Mouse (Mus musculus): ENCODE data around the gene Cwc27.

Cwc27 gene

GRCm38 (mm10) chr13:104763193-104763592 is 53.7 kb downstream of the Cwc27 start:
- DNase-seq: no peak

GRCm38 (mm10) chr13:104762401-104762800 is 54.5 kb downstream of the Cwc27 start:
- peak in 1 of 2 experiments; percentile 10 for DNase-seq

GRCm38 (mm10) chr13:104759381-104759780 is 57.6 kb downstream of the Cwc27 start:
- DNase-seq: peak; percentile 61 to 65

- DNase-seq: peak; percentile 83 to 88
These were observed 69.9 kb downstream of the Cwc27 start for GRCm38 (mm10) chr13:104747032-104747431.

GRCm38 (mm10) chr13:104742866-104743265 is 74.1 kb downstream of the Cwc27 start:
- no peak for DNase-seq

- DNase-seq: peak in 1 of 2 experiments; percentile 14
These were observed 87.5 kb downstream of the Cwc27 start for GRCm38 (mm10) chr13:104729261-104730046.

- no peak for DNase-seq
These were observed 89.3 kb downstream of the Cwc27 start for GRCm38 (mm10) chr13:104727681-104728080.

GRCm38 (mm10) chr13:104720133-104720532 is 96.8 kb downstream of the Cwc27 start:
- DNase-seq: no peak

- DNase-seq: peak; percentile 96 to 98
These were observed 122.2 kb downstream of the Cwc27 start for GRCm38 (mm10) chr13:104694612-104695355.

GRCm38 (mm10) chr13:104692710-104693109 is 124.2 kb downstream of the Cwc27 start:
- no peak for DNase-seq

GRCm38 (mm10) chr13:104685537-104685936 is 131.4 kb downstream of the Cwc27 start:
- DNase-seq: no peak

GRCm38 (mm10) chr13:104684361-104685011 is 132.5 kb downstream of the Cwc27 start:
- no peak for DNase-seq

GRCm38 (mm10) chr13:104681212-104681611 is 135.7 kb downstream of the Cwc27 start:
- DNase-seq: peak; percentile 37 to 70

GRCm38 (mm10) chr13:104661188-104661587 is 155.8 kb downstream of the Cwc27 start:
- DNase-seq: peak in 1 of 2 experiments; percentile 7

- DNase-seq: no peak
These were observed 156.8 kb downstream of the Cwc27 start for GRCm38 (mm10) chr13:104660042-104660680.

- no peak for DNase-seq
These were observed 160.2 kb downstream of the Cwc27 start for GRCm38 (mm10) chr13:104656666-104657272.

- peak; percentile 24 to 42 for DNase-seq
These were observed 161.8 kb downstream of the Cwc27 start for GRCm38 (mm10) chr13:104655137-104655536.

- peak; percentile 14 to 32 for DNase-seq
These were observed 165.2 kb downstream of the Cwc27 start for GRCm38 (mm10) chr13:104651763-104652162.

GRCm38 (mm10) chr13:104650654-104651053 is 166.3 kb downstream of the Cwc27 start:
- DNase-seq: no peak

GRCm38 (mm10) chr13:104650145-104650544 is 166.8 kb downstream of the Cwc27 start:
- no peak for DNase-seq

- DNase-seq: no peak
These were observed 171.0 kb downstream of the Cwc27 start for GRCm38 (mm10) chr13:104645778-104646425.

GRCm38 (mm10) chr13:104644185-104644584 is 172.8 kb downstream of the Cwc27 start:
- DNase-seq: no peak
